Comparison of ENCODE assay signal across 2 mouse cellular contexts in the genomic region with DNA sequence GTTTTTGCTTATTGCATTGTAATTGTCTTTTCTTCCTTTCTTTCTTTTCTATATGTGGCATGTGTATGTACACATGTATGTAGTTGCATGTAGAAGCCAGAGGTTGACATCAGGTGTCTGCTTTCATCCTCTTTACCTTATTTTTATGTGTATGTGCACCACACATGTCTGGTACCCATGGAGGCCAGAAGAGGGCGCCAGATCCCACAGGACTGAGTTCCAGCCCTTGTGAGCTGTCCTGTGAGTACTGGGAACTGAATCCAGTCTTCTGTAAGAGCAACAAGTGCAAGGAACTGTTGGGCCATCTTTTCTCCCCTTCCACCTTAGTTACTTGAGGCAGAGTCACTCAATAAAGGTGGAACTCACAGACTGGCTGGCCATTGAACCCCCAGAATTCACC.
TF ChIP-seq lines count a peak whose summit lies in the region.

No protein-coding gene starts in this region.

TF ChIP-seq in CH12.LX, 34 proteins besides CTCF, POLR2A, EP300 and RAD21 (continued from another document):
- no peak for TF ChIP-seq MAZ (IDR thresholded peaks at IDR 0.05; ENCODE audit: low read depth, low read length)
- TF ChIP-seq JUN (IDR thresholded peaks at IDR 0.05; ENCODE audit: insufficient read depth, low read depth, low read length): no peak
- no peak for TF ChIP-seq ZNF384 (IDR thresholded peaks at IDR 0.05; ENCODE audit: low read depth, low read length)
- TF ChIP-seq MAX (IDR thresholded peaks at IDR 0.05; ENCODE audit: low read length): no peak
- TF ChIP-seq CHD1 (IDR thresholded peaks at IDR 0.05; ENCODE audit: low read depth, low read length): no peak
- no peak for TF ChIP-seq POLR2AphosphoS2 (IDR thresholded peaks at IDR 0.05; ENCODE audit: low read depth, low read length)
- TF ChIP-seq USF2 (conservative IDR thresholded peaks at IDR 0.05; ENCODE audit: low read depth, low read length): no peak
- no peak for TF ChIP-seq USF1 (IDR thresholded peaks at IDR 0.05; ENCODE audit: low read depth, low read length)
- TF ChIP-seq MAFK (IDR thresholded peaks at IDR 0.05; ENCODE audit: insufficient replicate concordance, low read length): no peak
- TF ChIP-seq PAX5 (IDR thresholded peaks at IDR 0.05; ENCODE audit: low read length): no peak
- no peak for TF ChIP-seq MYC (IDR thresholded peaks at IDR 0.05; ENCODE audit: low read depth, low read length)
- no peak for TF ChIP-seq UBTF (IDR thresholded peaks at IDR 0.05; ENCODE audit: low read depth, low read length)
- TF ChIP-seq TCF12 (IDR thresholded peaks at IDR 0.05; ENCODE audit: low read depth, low read length): no peak
- TF ChIP-seq TBP (conservative IDR thresholded peaks at IDR 0.05; ENCODE audit: low read depth, low read length): no peak
- no peak for TF ChIP-seq IRF4 (IDR thresholded peaks at IDR 0.05; ENCODE audit: low read depth, low read length)

TF ChIP-seq in ES-E14, 5 proteins besides CTCF, POLR2A, EP300 and RAD21 (continued from another document):
- TF ChIP-seq CHD2 (IDR thresholded peaks at IDR 0.05; ENCODE audit: low read depth, low read length) (no peak), ZC3H11A (IDR thresholded peaks at IDR 0.05; ENCODE audit: borderline replicate concordance, low read depth, low read length) (peak; percentile 30; the same call in 1 of the 2 replicates), HCFC1 (IDR thresholded peaks at IDR 0.05; ENCODE audit: borderline replicate concordance, insufficient read depth, low read length) (no peak)
